Mouse (Mus musculus) liver, postnatal 0 days (tissue): ENCODE results near the gene Sbk2.

Experiments used
- CTCF ChIP-seq: sonication (generic); IDR thresholded peaks from 2 replicates; pipeline ENCODE4 v1.5.1; 2016; ENCODE audit warnings: antibody characterized with exemption, low read depth
- EP300 ChIP-seq: IDR thresholded peaks from 2 replicates; pipeline ENCODE4 v1.6.1; 2016; ENCODE audit warnings: antibody characterized with exemption, low read depth, mild to moderate bottlenecking

DNA sequence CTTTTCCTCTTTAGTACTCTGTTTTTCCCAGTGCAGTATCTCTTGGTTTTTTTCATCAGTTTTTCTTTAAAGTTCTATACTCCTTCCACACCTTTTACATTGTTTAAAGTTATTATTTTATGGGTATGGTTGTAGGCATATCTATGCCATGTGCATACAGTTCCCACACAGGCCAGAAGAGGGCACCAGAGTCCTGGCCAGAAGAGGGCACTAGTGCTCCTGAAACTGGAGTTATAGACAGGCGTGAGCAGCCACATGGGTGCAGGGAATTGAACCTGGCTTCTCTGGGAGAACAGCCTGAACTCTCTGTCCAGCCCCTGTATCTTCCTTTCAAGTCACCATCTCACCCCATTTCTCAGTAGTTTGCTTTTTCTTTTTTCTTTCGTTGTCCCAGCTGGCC lies 25.8 kb downstream of the Sbk2 start:
- TF ChIP-seq CTCF (peak; percentile 95), EP300 (no peak)
